ENCODE assay signal across 9 mouse cellular contexts in genomic region chr17:24307500-24307899, GRCm38 (mm10). TPM values are rescaled to one million over a fixed set of nuclear protein-coding genes. Genes with fewer than 3 reads are reported as not detected.
A peak's percentile ranks its signal among the peaks of the same experiment; 100 is the strongest.
DNase-seq lines count a peak whose midpoint lies in the region; ATAC-seq lines count a peak whose summit lies in the region.
"Had no signal": no experiment of that assay in that cellular context is flagged by ENCODE, and none has a peak within 500 bp of the region (broad histone marks: within the 10 kb centered on the region; RNA-seq: fewer than 3 reads in every experiment).

No protein-coding gene starts in this region.

- no peak overlapping the region for H3K27ac ChIP-seq in forebrain, embryonic 15.5 days (replicated peaks)
- H3K27ac ChIP-seq: neural tube, embryonic 13.5 days had no signal

- H3K4me1 ChIP-seq in forebrain, embryonic 15.5 days = no peaks in the 10 kb centered on the region
- H3K4me1 ChIP-seq: neural tube, embryonic 13.5 days had no signal

- H3K36me3 ChIP-seq in forebrain, embryonic 15.5 days = no peaks in the 10 kb centered on the region
- H3K36me3 ChIP-seq: neural tube, embryonic 13.5 days had no signal

- no peak overlapping the region for H3K4me2 ChIP-seq in forebrain, embryonic 15.5 days (replicated peaks)
- H3K4me2 ChIP-seq: neural tube, embryonic 13.5 days had no signal

- peak; percentile 35 for DNase-seq in gastrocnemius, adult 18-20 months (ENCODE audit: low spot score)
- no peak for DNase-seq in gastrocnemius, postnatal 36 days
- DNase-seq in right cerebral cortex, postnatal 14 days = peak; percentile 38
- no peak for DNase-seq in right cerebral cortex, postnatal 36 days (ENCODE audit: low spot score in 2 of 2)
- DNase-seq in c-Kit-positive CD71-positive TER-119-negative erythroid progenitor cells, embryonic 14.5 days (ENCODE audit: low read depth) = peak; percentile 22
- peak; percentile 59 for DNase-seq in induced T-regulatory cell, adult 2 months (ENCODE audit: low read depth)

- ATAC-seq in megakaryocyte progenitor cell, adult 5-6 weeks (replicated peaks; ENCODE audit: poor library complexity) = peak; percentile 83
- no peak for ATAC-seq in forebrain, embryonic 15.5 days (replicated peaks)

- H3K9ac ChIP-seq in forebrain, embryonic 15.5 days (replicated peaks) = no peak overlapping the region
- H3K9ac ChIP-seq: neural tube, embryonic 13.5 days had no signal

- H3K4me3 ChIP-seq in forebrain, embryonic 15.5 days = no peak overlapping the region
- H3K4me3 ChIP-seq: neural tube, embryonic 13.5 days had no signal

- 0 out of 2 replicates have a peak, but pooled peaks cover 2% of the 10 kb centered on the region for H3K27me3 ChIP-seq in forebrain, embryonic 15.5 days
- H3K27me3 ChIP-seq: neural tube, embryonic 13.5 days had no signal

- H3K9me3 ChIP-seq in forebrain, embryonic 15.5 days = no peaks in the 10 kb centered on the region
- H3K9me3 ChIP-seq: neural tube, embryonic 13.5 days had no signal

- 58% methylated on average over 4 of the region's 4 CpGs for WGBS in forebrain, embryonic 15.5 days

- intact Hi-C loops in gastrocnemius, postnatal 36 days (cut with DNase I) = loop anchor here (5.0 kb wide), 2 partner anchors 135 to 155 kb away; partner anchors contain the start of gene Pdpk1

RNA-seq across cellular contexts. Expression of gene Abca17, which starts 43.4 kb away (rescaled TPM):
- not detected for total RNA-seq in gastrocnemius, adult 18-20 months (2021)
- total RNA-seq in gastrocnemius, postnatal 36 days (2021) = not detected
- total RNA-seq in megakaryocyte progenitor cell, adult 5-6 weeks (2015) = 0.24 TPM in 1 of 2 replicates, not detected in the other
- 0.03 TPM in 1 of 2 replicates, not detected in the other for total RNA-seq in megakaryocyte progenitor cell, adult 5-6 weeks (2017)
- polyA plus RNA-seq in forebrain, embryonic 15.5 days (2015; fragmentation: Nextera tagmentation; extraction: Ambion mirVana) = 0.22 TPM in 1 of 2 replicates, not detected in the other

RNA-seq across cellular contexts. Expression of gene Abca3, which starts 44.2 kb away (rescaled TPM):
- total RNA-seq in gastrocnemius, adult 18-20 months (2021) = 1 to 10 TPM; 6.9 to 7.1 TPM
- 1 to 10 TPM; 6.5 to 7.4 TPM for total RNA-seq in gastrocnemius, postnatal 36 days (2021)
- total RNA-seq in megakaryocyte progenitor cell, adult 5-6 weeks (2015) = 18.6 and 20.4 TPM in 2 replicates
- 13.8 and 15.5 TPM in 2 replicates for total RNA-seq in megakaryocyte progenitor cell, adult 5-6 weeks (2017)
- 21.5 and 21.7 TPM in 2 replicates for polyA plus RNA-seq in forebrain, embryonic 15.5 days (2015; fragmentation: Nextera tagmentation; extraction: Ambion mirVana)

RNA-seq across cellular contexts. Expression of gene Ccnf, which starts 56.2 kb away (rescaled TPM):
- total RNA-seq in gastrocnemius, adult 18-20 months (2021) = under 1 TPM; 0.25 to 0.50 TPM
- total RNA-seq in gastrocnemius, postnatal 36 days (2021) = 1 to 10 TPM in 1 of 2 experiments, under 1 TPM in 1; 0.91 to 1.1 TPM
- 21.2 and 22.7 TPM in 2 replicates for total RNA-seq in megakaryocyte progenitor cell, adult 5-6 weeks (2015)
- 27.4 and 40.3 TPM in 2 replicates for total RNA-seq in megakaryocyte progenitor cell, adult 5-6 weeks (2017)
- polyA plus RNA-seq in forebrain, embryonic 15.5 days (2015; fragmentation: Nextera tagmentation; extraction: Ambion mirVana) = 30.1 and 32.7 TPM in 2 replicates

Comparison
In these comparisons a context has a peak if more than half of its experiments do, and no peak if none do; other contexts are left out.
1. DNase-seq: peak in gastrocnemius, adult 18-20 months (single experiment), right cerebral cortex, postnatal 14 days (single experiment), c-Kit-positive CD71-positive TER-119-negative erythroid progenitor cells, embryonic 14.5 days (single experiment) and induced T-regulatory cell, adult 2 months (single experiment); none in gastrocnemius, postnatal 36 days (0 of 2) and right cerebral cortex, postnatal 36 days (0 of 2).
2. RNA of gene Ccnf, which starts 56.2 kb away (total RNA-seq): 21.2 to 40.3 TPM in megakaryocyte progenitor cell, adult 5-6 weeks; 0.91 to 1.1 TPM in gastrocnemius, postnatal 36 days and 0.25 to 0.50 TPM in gastrocnemius, adult 18-20 months; every median in the first group is over 10 times any median in the second.